Mouse (Mus musculus) midbrain, embryonic 16.5 days (tissue): ENCODE results near the gene Dhrs11. TPM values are rescaled to one million over a fixed set of nuclear protein-coding genes. Genes with fewer than 3 reads are reported as not detected.
A peak's percentile ranks its signal among the peaks of the same experiment; 100 is the strongest.
"Not testable (repeated sequence)": the region's sequence is repeated elsewhere in the genome, so short reads cannot be mapped to it uniquely, and the experiment has no call there.

Experiments used
- ATAC-seq: fragments of 200-750 bp; cut with Nextera tagmentation; 2 replicates; pipeline ENCODE4 v1.8.0; 2017; ENCODE audit warnings: moderate TSS enrichment
- H3K27ac ChIP-seq: fragments of 300-500 bp; sonication (generic); 2 replicates; pipeline ENCODE4 v1.5.1; 2014; ENCODE audit warnings: mild to moderate bottlenecking, low read length, mixed read lengths
- H3K27me3 ChIP-seq: fragments of 300-500 bp; sonication (generic); 2 replicates; pipeline ENCODE4 v1.6.1; 2014; ENCODE audit warnings: low read depth, low read length, mixed read lengths; ENCODE audit not compliant: control insufficient read depth, insufficient read depth
- H3K36me3 ChIP-seq: fragments of 300-500 bp; sonication (generic); 2 replicates; pipeline ENCODE4 v1.6.1; 2014; ENCODE audit warnings: mild to moderate bottlenecking, low read length, moderate library complexity, mixed read lengths; ENCODE audit not compliant: control insufficient read depth, insufficient read depth
- H3K4me1 ChIP-seq: fragments of 300-500 bp; sonication (generic); 2 replicates; pipeline ENCODE4 v1.6.1; 2014; ENCODE audit warnings: mild to moderate bottlenecking, low read length, mixed read lengths; ENCODE audit not compliant: control insufficient read depth, insufficient read depth
- H3K4me2 ChIP-seq: fragments of 300-500 bp; sonication (generic); 2 replicates; pipeline ENCODE4 v1.6.1; 2014; ENCODE audit warnings: mild to moderate bottlenecking, low read length, mixed read lengths
- H3K4me3 ChIP-seq: fragments of 300-500 bp; sonication (generic); 2 replicates; pipeline ENCODE4 v1.5.1; 2014; ENCODE audit warnings: low read depth, mild to moderate bottlenecking, low read length, moderate library complexity, mixed read lengths
- H3K9ac ChIP-seq: fragments of 300-500 bp; sonication (generic); 2 replicates; pipeline ENCODE4 v1.6.1; 2014; ENCODE audit warnings: low read depth, low read length, mixed read lengths
- H3K9me3 ChIP-seq: fragments of 300-500 bp; sonication (generic); replicated peaks from 2 replicates; pipeline ENCODE4 v1.6.1; 2014; ENCODE audit warnings: mild to moderate bottlenecking, low read length, mixed read lengths; ENCODE audit not compliant: control insufficient read depth, poor library complexity, severe bottlenecking
- WGBS: fragments of 180-500 bp; shearing (Covaris S2); extraction: QIAGEN DNeasy Blood & Tissue Kit; methylation state at CpG from one replicate; pipeline ENCODE4 v1.1.7; 2014; 5-methylcytosine and 5-hydroxymethylcytosine counted together
- polyA plus RNA-seq: library from polyadenylated mRNA; unstranded; fragments of >200 nt; fragmentation: Nextera tagmentation; extraction: Ambion mirVana; gene quantifications from 2 replicates; pipeline ENCODE4 v1.2.1, GENCODE M21; 2015

Gene Dhrs11
- polyA plus RNA-seq, 1 experiment from 2014 or later = 9.0 TPM

- Histone ChIP-seq H3K4me1 (peaks cover 25% of the 10 kb centered on the region), H3K4me2 (0 out of 2 replicates have a peak overlapping the region, but pooled peaks have one; percentile 23), H3K27ac (no peak overlapping the region), H3K27me3 (no peaks in the 10 kb centered on the region), H3K9ac (no peak overlapping the region), H3K36me3 (no peaks in the 10 kb centered on the region), H3K4me3 (no peak overlapping the region), H3K9me3 (no peaks in the 10 kb centered on the region)
- no peak for ATAC-seq
- WGBS = 91% methylated on average over 2 of the region's 2 CpGs
Observed at GRCm38 (mm10) chr11:84867586-84867985, 38.8 kb upstream of the Dhrs11 start.

GRCm38 (mm10) chr11:84865268-84865667 lies 36.5 kb upstream of the Dhrs11 start:
- no peak overlapping the region for H3K27ac ChIP-seq
- H3K4me3 ChIP-seq = no peak overlapping the region
- H3K4me2 ChIP-seq = no peak overlapping the region
- peaks cover 22% of the 10 kb centered on the region for H3K4me1 ChIP-seq
- no peaks in the 10 kb centered on the region for H3K27me3 ChIP-seq
- H3K9me3 ChIP-seq = no peaks in the 10 kb centered on the region
- H3K9ac ChIP-seq = no peak overlapping the region
- WGBS = 84% methylated on average over 2 of the region's 2 CpGs
- ATAC-seq = no peak
- H3K36me3 ChIP-seq = no peaks in the 10 kb centered on the region

GRCm38 (mm10) chr11:84855285-84855684 lies 26.5 kb upstream of the Dhrs11 start:
- Histone ChIP-seq H3K36me3 (peaks cover 13% of the 10 kb centered on the region), H3K4me3 (no peak overlapping the region), H3K4me2 (no peak overlapping the region), H3K9ac (no peak overlapping the region), H3K27me3 (no peaks in the 10 kb centered on the region), H3K27ac (no peak overlapping the region), H3K9me3 (no peaks in the 10 kb centered on the region), H3K4me1 (no peaks in the 10 kb centered on the region)
- no peak for ATAC-seq
- WGBS = 96% methylated on average over 6 of the region's 6 CpGs

- H3K27ac ChIP-seq = no peak overlapping the region
- H3K4me1 ChIP-seq = no peaks in the 10 kb centered on the region
- no peaks in the 10 kb centered on the region for H3K9me3 ChIP-seq
- no peak overlapping the region for H3K4me3 ChIP-seq
- 91% methylated on average over 7 of the region's 7 CpGs for WGBS
- H3K4me2 ChIP-seq = no peak overlapping the region
- H3K9ac ChIP-seq = no peak overlapping the region
- H3K36me3 ChIP-seq = peaks cover 13% of the 10 kb centered on the region
- H3K27me3 ChIP-seq = no peaks in the 10 kb centered on the region
- ATAC-seq = no peak
Observed at GRCm38 (mm10) chr11:84847475-84848090, 18.8 kb upstream of the Dhrs11 start.

DNA sequence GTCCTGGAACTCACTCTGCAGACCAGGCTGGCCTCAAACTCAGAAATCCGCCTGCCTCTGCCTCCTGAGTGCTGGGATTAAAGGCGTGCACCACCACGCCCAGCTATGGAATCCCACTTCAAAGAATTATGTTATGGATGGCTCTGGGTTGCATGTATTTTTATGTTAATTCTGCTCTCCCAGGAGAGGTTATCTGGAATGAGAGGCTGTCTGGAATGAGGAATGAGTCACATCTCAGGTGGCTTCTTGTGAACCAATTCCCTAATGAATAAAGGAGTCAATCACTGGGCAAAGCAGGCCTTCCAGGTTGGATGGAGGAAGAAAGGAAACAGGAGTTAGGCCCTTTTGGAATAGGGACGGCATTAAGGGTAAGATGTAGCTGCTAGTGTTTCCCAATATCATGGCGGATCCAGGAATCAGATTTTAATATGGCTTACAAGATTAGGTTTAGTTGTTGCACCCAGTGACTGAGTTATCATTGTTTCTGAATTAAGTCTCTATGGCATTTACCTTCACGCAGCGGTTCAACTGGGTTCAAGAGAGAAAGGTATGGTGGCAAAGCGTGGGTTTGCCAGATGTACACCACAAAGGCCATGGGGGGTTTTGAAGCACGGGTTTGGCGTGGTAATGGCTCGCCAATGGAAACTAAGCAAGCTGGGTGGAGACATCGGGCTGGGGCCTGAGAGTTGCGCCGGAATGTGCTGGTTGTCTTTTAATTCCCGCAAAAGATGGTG lies 18.1 kb upstream of the Dhrs11 start:
- H3K36me3 ChIP-seq = peaks cover 13% of the 10 kb centered on the region
- no peak for ATAC-seq
- WGBS = 95% methylated on average over 15 of the region's 15 CpGs

GRCm38 (mm10) chr11:84839330-84839729 lies 10.5 kb upstream of the Dhrs11 start:
- Histone ChIP-seq H3K36me3 (peaks cover 18% of the 10 kb centered on the region), H3K4me3 (no peak overlapping the region), H3K27ac (no peak overlapping the region), H3K9ac (no peak overlapping the region), H3K9me3 (no peaks in the 10 kb centered on the region), H3K4me2 (no peak overlapping the region), H3K4me1 (no peaks in the 10 kb centered on the region), H3K27me3 (no peaks in the 10 kb centered on the region)
- no peak for ATAC-seq
- 91% methylated on average over 2 of the region's 2 CpGs for WGBS

More for the DNA sequence above, 18.1 kb upstream of the Dhrs11 start:
- Histone ChIP-seq H3K4me1 (no peaks in the 10 kb centered on the region), H3K27ac (no peak overlapping the region), H3K4me3 (no peak overlapping the region), H3K9ac (no peak overlapping the region), H3K27me3 (no peaks in the 10 kb centered on the region), H3K4me2 (no peak overlapping the region), H3K9me3 (no peaks in the 10 kb centered on the region)

DNA sequence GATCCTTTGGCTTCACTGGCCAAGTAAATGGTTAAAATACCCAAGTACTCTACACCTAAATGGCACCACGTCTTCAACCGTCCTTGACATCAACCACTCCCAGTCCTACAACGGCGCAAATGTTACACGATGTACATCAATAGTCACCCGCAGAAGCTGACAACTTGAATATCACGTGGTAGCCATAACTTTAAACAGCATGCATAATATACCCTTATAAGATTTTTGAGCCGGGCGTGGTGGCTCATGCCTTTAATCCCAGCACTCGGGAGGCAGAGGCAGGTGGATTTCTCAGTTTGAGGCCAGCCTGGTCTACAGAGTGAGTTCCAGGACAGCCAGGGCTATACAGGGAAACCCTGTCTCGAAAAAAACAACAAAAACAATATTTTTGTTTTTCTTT lies 701 bp upstream of the Dhrs11 start:
- H3K4me1 ChIP-seq, H3K9me3 ChIP-seq, H3K27me3 ChIP-seq, H3K9ac ChIP-seq, ATAC-seq: not testable (repeated sequence)
- peaks cover 11% of the 10 kb centered on the region for H3K36me3 ChIP-seq
- peak overlapping the region; percentile 60; the same call in 1 of the 2 replicates for H3K27ac ChIP-seq
- peak overlapping the region; percentile 85 for H3K4me2 ChIP-seq
- peak overlapping the region; percentile 60 for H3K4me3 ChIP-seq
- WGBS = 75% methylated on average over 11 of the region's 11 CpGs

GRCm38 (mm10) chr11:84827901-84828503 lies 792 bp downstream of the Dhrs11 start:
- H3K36me3 ChIP-seq = peaks cover 7% of the 10 kb centered on the region
- no peak; the same call in 1 of the 2 replicates for ATAC-seq
- no peaks in the 10 kb centered on the region for H3K9me3 ChIP-seq
- H3K27ac ChIP-seq = no peak overlapping the region
- peak overlapping the region; percentile 85 for H3K4me2 ChIP-seq
- H3K4me1 ChIP-seq = peaks cover 5% of the 10 kb centered on the region
- H3K4me3 ChIP-seq = peak overlapping the region; percentile 60
- 47% methylated on average over 3 of the region's 3 CpGs for WGBS
- H3K27me3 ChIP-seq = no peaks in the 10 kb centered on the region
- H3K9ac ChIP-seq = no peak overlapping the region

DNA sequence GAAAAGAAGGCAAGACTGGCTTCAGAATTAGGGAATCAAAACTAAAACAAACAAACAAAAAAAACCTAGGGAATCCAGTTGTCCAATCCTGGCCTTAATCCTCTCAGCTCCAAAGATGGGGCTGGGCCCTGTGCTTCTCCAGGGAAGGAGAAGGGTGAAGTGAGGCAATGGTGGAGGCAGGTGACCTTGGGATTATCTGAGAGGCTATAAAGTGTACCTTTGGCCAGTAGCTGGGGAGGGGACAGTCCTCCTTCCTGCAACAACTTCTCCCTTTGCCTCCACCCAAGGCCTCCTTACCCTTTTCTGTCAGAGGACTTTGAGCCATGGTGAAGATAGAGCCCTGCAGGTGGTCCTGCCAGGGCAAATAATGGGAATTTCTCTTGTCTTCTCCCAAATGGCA lies 1.3 kb downstream of the Dhrs11 start:
- no peak overlapping the region for H3K9ac ChIP-seq
- H3K27me3 ChIP-seq = no peaks in the 10 kb centered on the region
- H3K4me1 ChIP-seq = peaks cover 5% of the 10 kb centered on the region
- no peak overlapping the region for H3K4me2 ChIP-seq
- no peaks in the 10 kb centered on the region for H3K9me3 ChIP-seq
- ATAC-seq = no peak
- H3K4me3 ChIP-seq = no peak overlapping the region
- H3K36me3 ChIP-seq = peaks cover 5% of the 10 kb centered on the region
- no peak overlapping the region for H3K27ac ChIP-seq
